Mouse (Mus musculus) midbrain, embryonic 11.5 days (tissue): ENCODE measurements around the gene Rpap1. TPM values are rescaled to one million over a fixed set of nuclear protein-coding genes. Genes with fewer than 3 reads are reported as not detected.
A peak's percentile ranks its signal among the peaks of the same experiment; 100 is the strongest.

ENCODE experiments used
- ATAC-seq: fragments of 200-750 bp; cut with Nextera tagmentation; 2 replicates; pipeline ENCODE4 v1.8.0; 2017; ENCODE audit warnings: moderate TSS enrichment, moderate library complexity; ENCODE audit not compliant: low FRiP score
- DNase-seq: peaks from one replicate; pipeline ENCODE4 v3.0.0; 2015; ENCODE audit warnings: low spot score; ENCODE audit errors: missing footprints
- H3K27ac ChIP-seq: fragments of 300-500 bp; sonication (generic); 2 replicates; pipeline ENCODE4 v1.5.1; 2014; ENCODE audit warnings: low read depth, low read length
- H3K27me3 ChIP-seq: fragments of 300-500 bp; sonication (generic); 2 replicates; pipeline ENCODE4 v1.6.1; 2014; ENCODE audit warnings: mild to moderate bottlenecking, low read length, moderate library complexity, mixed read lengths; ENCODE audit not compliant: control insufficient read depth, insufficient read depth
- H3K36me3 ChIP-seq: fragments of 300-500 bp; sonication (generic); 2 replicates; pipeline ENCODE4 v1.6.1; 2014; ENCODE audit warnings: mild to moderate bottlenecking, low read length, moderate library complexity, mixed read lengths; ENCODE audit not compliant: control insufficient read depth, insufficient read depth
- H3K4me1 ChIP-seq: fragments of 300-500 bp; sonication (generic); 2 replicates; pipeline ENCODE4 v1.6.1; 2014; ENCODE audit warnings: low read length; ENCODE audit not compliant: control insufficient read depth, insufficient read depth
- H3K4me2 ChIP-seq: fragments of 300-500 bp; sonication (generic); 2 replicates; pipeline ENCODE4 v1.6.1; 2014; ENCODE audit warnings: mild to moderate bottlenecking, moderate library complexity
- H3K4me3 ChIP-seq: fragments of 300-500 bp; sonication (generic); 2 replicates; pipeline ENCODE4 v1.5.1; 2014; ENCODE audit warnings: low read depth, low read length
- H3K9ac ChIP-seq: fragments of 300-500 bp; sonication (generic); 2 replicates; pipeline ENCODE4 v1.6.1; 2014; ENCODE audit warnings: low read length
- H3K9me3 ChIP-seq: fragments of 300-500 bp; sonication (generic); 2 replicates; pipeline ENCODE4 v1.6.1; 2016; ENCODE audit warnings: low read length; ENCODE audit not compliant: control insufficient read depth
- WGBS: fragments of 180-500 bp; shearing (Covaris S2); extraction: QIAGEN DNeasy Blood & Tissue Kit; methylation state at CpG from one replicate; pipeline ENCODE4 v1.1.7; 2014; 5-methylcytosine and 5-hydroxymethylcytosine counted together
- polyA plus RNA-seq: library from polyadenylated mRNA; unstranded; fragments of >200 nt; fragmentation: Nextera tagmentation; extraction: Ambion mirVana; gene quantifications from 2 replicates; pipeline ENCODE4 v1.2.1, GENCODE M21; 2014

Rpap1 gene
- polyA plus RNA-seq, 1 experiment from 2014 or later, result 22.8 TPM

GRCm38 (mm10) chr2:119762276-119762675, 25.1 kb downstream of the Rpap1 start:
- Histone ChIP-seq H3K36me3 (peaks cover 8% of the 10 kb centered on the region; the same call in 1 of the 2 replicates), H3K27me3 (peaks cover 32% of the 10 kb centered on the region), H3K27ac (no peak overlapping the region), H3K9ac (no peak overlapping the region), H3K4me1 (peaks cover 11% of the 10 kb centered on the region), H3K9me3 (no peaks in the 10 kb centered on the region), H3K4me3 (no peak overlapping the region), H3K4me2 (no peak overlapping the region)
- ATAC-seq, result no peak
- whole genome bisulfite sequencing, result 82% methylated on average over 1 of the region's 1 CpGs
- DNase-seq, result no peak

GRCm38 (mm10) chr2:119760251-119760650, 27.1 kb downstream of the Rpap1 start, which contains the start of gene Ltk:
Ltk (minus strand) TSS chr2:119760431.
- Histone ChIP-seq H3K9ac (no peak within 1 kb of the TSS), H3K4me3 (no peak within 1 kb of the TSS), H3K9me3 (no peaks in the 10 kb centered on the region), H3K27ac (no peak within 1 kb of the TSS), H3K4me2 (no peak within 1 kb of the TSS), H3K36me3 (peaks cover 6% of the 10 kb centered on the region; the same call in 1 of the 2 replicates), H3K27me3 (peaks cover 36% of the 10 kb centered on the region), H3K4me1 (peaks cover 11% of the 10 kb centered on the region)
- ATAC-seq (no peak), DNase-seq (no peak)
- WGBS, result 12% methylated on average over 9 of the region's 9 CpGs

- Histone ChIP-seq H3K4me2 (peak overlapping the region; percentile 99), H3K9me3 (no peaks in the 10 kb centered on the region), H3K4me1 (peaks cover 11% of the 10 kb centered on the region), H3K9ac (no peak overlapping the region; the same call in 1 of the 2 replicates), H3K27ac (no peak overlapping the region), H3K36me3 (peaks cover 3% of the 10 kb centered on the region; the same call in 1 of the 2 replicates), H3K27me3 (peaks cover 36% of the 10 kb centered on the region), H3K4me3 (peak overlapping the region; percentile 46)
- ATAC-seq (0 out of 2 replicates have a peak, but pooled peaks have one; percentile 15), DNase-seq (peak; percentile 91)
- WGBS, result 5% methylated on average over 44 of the region's 44 CpGs
Observed at GRCm38 (mm10) chr2:119758844-119759835, 28.2 kb downstream of the Rpap1 start.

- WGBS, result under 1% methylated on average over 58 of the region's 77 CpGs
- H3K4me1 ChIP-seq, result peaks cover 11% of the 10 kb centered on the region
- H3K4me3 ChIP-seq, result peak overlapping the region; percentile 46
- H3K9me3 ChIP-seq, result no peaks in the 10 kb centered on the region
- ATAC-seq, result peak; percentile 73
- peak overlapping the region; percentile 99 for H3K4me2 ChIP-seq
- H3K36me3 ChIP-seq, result no peaks in the 10 kb centered on the region
- peaks cover 36% of the 10 kb centered on the region for H3K27me3 ChIP-seq
- peak overlapping the region; percentile 61 for H3K9ac ChIP-seq
- no peak overlapping the region for H3K27ac ChIP-seq
- DNase-seq, result peak; percentile 93
Observed at GRCm38 (mm10) chr2:119758101-119758843, 29.1 kb downstream of the Rpap1 start.

GRCm38 (mm10) chr2:119757601-119758100, 29.7 kb downstream of the Rpap1 start:
- 2% methylated on average over 31 of the region's 31 CpGs for WGBS
- peak; percentile 91 for DNase-seq

GRCm38 (mm10) chr2:119749260-119749659, 38.1 kb downstream of the Rpap1 start:
- ATAC-seq (no peak), DNase-seq (no peak)
- peaks cover 18% of the 10 kb centered on the region for H3K27me3 ChIP-seq
- H3K27ac ChIP-seq, result no peak overlapping the region
- no peak overlapping the region for H3K9ac ChIP-seq
- H3K36me3 ChIP-seq, result no peaks in the 10 kb centered on the region
- WGBS, result 73% methylated on average over 13 of the region's 13 CpGs
- H3K4me1 ChIP-seq, result peaks cover 8% of the 10 kb centered on the region
- no peak overlapping the region for H3K4me3 ChIP-seq
- no peaks in the 10 kb centered on the region for H3K9me3 ChIP-seq
- H3K4me2 ChIP-seq, result no peak overlapping the region

More at GRCm38 (mm10) chr2:119757601-119758100, 29.7 kb downstream of the Rpap1 start:
- H3K4me2 ChIP-seq, result peak overlapping the region; percentile 99
- ATAC-seq, result peak; percentile 53
- H3K27me3 ChIP-seq, result peaks cover 36% of the 10 kb centered on the region
- peaks cover 11% of the 10 kb centered on the region for H3K4me1 ChIP-seq
- peak overlapping the region; percentile 46 for H3K4me3 ChIP-seq
- no peaks in the 10 kb centered on the region for H3K9me3 ChIP-seq
- H3K9ac ChIP-seq, result peak overlapping the region; percentile 61
- no peak overlapping the region for H3K27ac ChIP-seq
- H3K36me3 ChIP-seq, result no peaks in the 10 kb centered on the region

- H3K9me3 ChIP-seq, result no peaks in the 10 kb centered on the region
- no peak overlapping the region for H3K4me2 ChIP-seq
- no peak overlapping the region for H3K9ac ChIP-seq
- no peak overlapping the region for H3K27ac ChIP-seq
- ATAC-seq (no peak), DNase-seq (no peak)
- H3K27me3 ChIP-seq, result peaks cover 35% of the 10 kb centered on the region
- H3K4me1 ChIP-seq, result peaks cover 22% of the 10 kb centered on the region
- no peak overlapping the region for H3K4me3 ChIP-seq
- 81% methylated on average over 7 of the region's 7 CpGs for WGBS
- H3K36me3 ChIP-seq, result no peaks in the 10 kb centered on the region
Observed at GRCm38 (mm10) chr2:119747554-119747953, 39.8 kb downstream of the Rpap1 start.

- Histone ChIP-seq H3K9me3 (no peaks in the 10 kb centered on the region), H3K27ac (no peak overlapping the region), H3K36me3 (no peaks in the 10 kb centered on the region), H3K4me2 (no peak overlapping the region), H3K4me3 (no peak overlapping the region), H3K4me1 (peaks cover 28% of the 10 kb centered on the region), H3K27me3 (peaks cover 39% of the 10 kb centered on the region), H3K9ac (no peak overlapping the region)
- 0% methylated on average over 1 of the region's 1 CpGs for WGBS
- ATAC-seq (no peak), DNase-seq (no peak)
Observed at GRCm38 (mm10) chr2:119745281-119745680, 42.1 kb downstream of the Rpap1 start.
